Mouse (Mus musculus) limb, embryonic 11.5 days (tissue): ENCODE measurements at regions not wholly inside any gene's neighbourhood (a gene's known extent, or its start where the extent isn't known, plus 50 kb on each side); places are given as distances from the start of the nearest gene placed in this dataset.

Experiments used
- ATAC-seq: fragments of 200-750 bp; cut with Nextera tagmentation; 2 replicates; pipeline ENCODE4 v1.8.0; 2017; ENCODE audit warnings: low read depth; ENCODE audit not compliant: insufficient number of reproducible peaks, low FRiP score, low TSS enrichment
- DNase-seq: peaks from one replicate; pipeline ENCODE4 v3.0.0-alpha.2; 2015; ENCODE audit warnings: low spot score
- H3K27ac ChIP-seq: fragments of 300-500 bp; sonication (generic); replicated peaks from 2 replicates; pipeline ENCODE4 v1.5.1; 2014; ENCODE audit warnings: low read depth, mild to moderate bottlenecking, low read length
- H3K27me3 ChIP-seq: fragments of 300-500 bp; sonication (generic); 2 replicates; pipeline ENCODE4 v1.6.1; 2014; ENCODE audit warnings: mild to moderate bottlenecking, low read length, mixed read lengths; ENCODE audit not compliant: control insufficient read depth, insufficient read depth
- H3K36me3 ChIP-seq: fragments of 300-500 bp; sonication (generic); 2 replicates; pipeline ENCODE4 v1.6.1; 2014; ENCODE audit warnings: mild to moderate bottlenecking, low read length, moderate library complexity, mixed read lengths; ENCODE audit not compliant: control insufficient read depth, insufficient read depth
- H3K4me1 ChIP-seq: fragments of 300-500 bp; sonication (generic); 2 replicates; pipeline ENCODE4 v1.6.1; 2014; ENCODE audit warnings: low read length, mixed read lengths; ENCODE audit not compliant: control insufficient read depth, insufficient read depth
- H3K4me2 ChIP-seq: fragments of 300-500 bp; sonication (generic); 2 replicates; pipeline ENCODE4 v1.6.1; 2014; ENCODE audit warnings: low read depth, mild to moderate bottlenecking, moderate library complexity; ENCODE audit not compliant: severe bottlenecking
- H3K4me3 ChIP-seq: fragments of 300-500 bp; sonication (generic); 2 replicates; pipeline ENCODE4 v1.5.1; 2014; ENCODE audit warnings: low read depth, low read length
- H3K9ac ChIP-seq: fragments of 300-500 bp; sonication (generic); 2 replicates; pipeline ENCODE4 v1.6.1; 2014; ENCODE audit warnings: mild to moderate bottlenecking, low read length
- H3K9me3 ChIP-seq: fragments of 300-500 bp; sonication (generic); 2 replicates; pipeline ENCODE4 v1.6.1; 2016; ENCODE audit warnings: low read length; ENCODE audit not compliant: control insufficient read depth
- WGBS: fragments of 180-500 bp; shearing (Covaris S2); extraction: QIAGEN DNeasy Blood & Tissue Kit; methylation state at CpG from one replicate; pipeline ENCODE4 v1.1.7; 2014; 5-methylcytosine and 5-hydroxymethylcytosine counted together

DNA sequence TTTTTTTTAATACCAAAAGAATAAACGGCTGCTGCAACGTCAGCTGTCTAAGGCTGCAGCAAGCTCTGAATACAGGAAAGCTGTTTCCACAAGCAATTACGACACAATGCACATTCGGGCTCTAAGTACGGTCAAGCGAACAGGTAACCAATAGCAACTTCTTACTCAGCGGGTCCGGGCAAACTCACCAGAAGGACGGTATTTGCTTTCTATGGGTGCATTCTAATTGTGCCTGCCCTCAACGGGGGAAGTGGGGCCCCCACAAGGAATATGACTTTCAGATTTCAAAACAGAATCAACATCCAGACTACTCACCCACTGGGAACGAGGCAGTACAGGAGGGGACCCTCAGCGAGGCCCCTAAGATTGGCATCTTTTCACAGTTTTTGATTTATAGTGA, 280.1 kb upstream of the Sash1 start:
- Histone ChIP-seq H3K4me3 (no peak overlapping the region), H3K36me3 (no peaks in the 10 kb centered on the region), H3K4me2 (no peak overlapping the region), H3K9ac (no peak overlapping the region), H3K4me1 (no peaks in the 10 kb centered on the region), H3K27me3 (no peaks in the 10 kb centered on the region), H3K9me3 (no peaks in the 10 kb centered on the region), H3K27ac (no peak overlapping the region)
- ATAC-seq (no peak), DNase-seq (no peak)
- WGBS, result 90% methylated on average over 12 of the region's 12 CpGs

DNA sequence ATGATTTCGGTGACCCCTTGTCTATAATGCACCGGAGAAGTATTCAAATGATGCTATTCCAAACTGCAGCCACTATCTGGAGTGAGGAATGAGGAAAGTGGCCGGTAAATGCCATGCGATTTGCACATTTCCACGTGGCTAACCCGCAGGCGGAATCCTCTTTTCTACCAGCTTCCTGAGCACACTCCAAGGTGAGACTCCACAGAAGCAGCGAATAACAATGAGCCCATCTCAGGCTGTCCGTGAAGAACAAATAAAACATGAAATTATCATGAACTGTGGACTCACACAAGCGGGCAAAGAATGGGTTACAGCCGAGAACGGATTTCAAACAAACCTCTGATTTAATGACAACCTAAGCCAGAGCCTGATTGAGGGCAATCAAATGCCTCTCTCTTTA, 279.7 kb upstream of the Sash1 start:
- H3K36me3 ChIP-seq, result no peaks in the 10 kb centered on the region
- 88% methylated on average over 12 of the region's 12 CpGs for WGBS
- ATAC-seq, result no peak

DNA sequence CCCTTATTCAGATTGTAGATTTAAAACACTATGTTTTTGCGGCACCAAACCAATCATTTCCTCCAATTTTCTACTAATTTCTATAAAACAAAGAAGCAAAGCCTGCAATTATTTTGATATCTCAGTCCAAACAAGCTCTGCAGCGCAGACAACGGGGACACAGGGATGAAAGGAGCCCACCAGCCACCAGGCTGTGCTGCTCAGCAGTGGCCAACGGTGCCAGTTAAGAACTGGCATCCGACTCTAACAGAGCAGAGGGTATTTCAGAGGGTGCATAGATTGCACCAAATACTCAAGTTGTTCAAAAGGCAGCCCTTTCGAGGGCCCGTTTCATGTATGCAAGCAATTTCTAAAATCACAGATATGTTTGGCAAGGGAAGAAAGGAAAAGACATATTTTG, 278.5 kb upstream of the Sash1 start:
- H3K9ac ChIP-seq, result no peak overlapping the region
- no peak overlapping the region for H3K4me2 ChIP-seq
- no peaks in the 10 kb centered on the region for H3K9me3 ChIP-seq
- no peaks in the 10 kb centered on the region for H3K36me3 ChIP-seq
- H3K4me3 ChIP-seq, result no peak overlapping the region
- 86% methylated on average over 7 of the region's 7 CpGs for WGBS
- H3K27ac ChIP-seq, result no peak overlapping the region
- H3K27me3 ChIP-seq, result no peaks in the 10 kb centered on the region
- DNase-seq (no peak), ATAC-seq (no peak)
- H3K4me1 ChIP-seq, result no peaks in the 10 kb centered on the region

More for the DNA sequence above, 279.7 kb upstream of the Sash1 start:
- Histone ChIP-seq H3K27ac (no peak overlapping the region), H3K9ac (no peak overlapping the region), H3K9me3 (no peaks in the 10 kb centered on the region), H3K27me3 (no peaks in the 10 kb centered on the region), H3K4me2 (no peak overlapping the region), H3K4me1 (no peaks in the 10 kb centered on the region), H3K4me3 (no peak overlapping the region)
- DNase-seq, result no peak

DNA sequence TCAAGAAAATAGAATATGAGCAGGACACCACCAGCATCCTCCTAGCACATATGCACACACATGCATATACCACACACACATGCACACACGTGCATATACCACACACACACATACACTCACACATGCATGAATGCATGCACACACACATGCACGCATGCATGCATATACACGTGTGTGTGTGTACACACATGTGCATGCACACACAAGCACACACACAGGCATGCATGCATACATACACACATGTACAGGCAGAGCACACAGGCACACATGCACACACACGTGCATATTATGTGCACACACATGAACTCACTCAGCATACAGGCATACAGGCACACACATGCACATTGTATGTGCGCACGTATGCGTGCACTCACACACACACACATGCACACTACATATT, 275.7 kb upstream of the Sash1 start:
- no peak overlapping the region for H3K27ac ChIP-seq
- no peaks in the 10 kb centered on the region for H3K4me1 ChIP-seq
- ATAC-seq (no peak), DNase-seq (no peak)
- WGBS, result 89% methylated on average over 7 of the region's 7 CpGs
- H3K9me3 ChIP-seq, result no peaks in the 10 kb centered on the region
- H3K9ac ChIP-seq, result no peak overlapping the region
- H3K4me2 ChIP-seq, result no peak overlapping the region
- H3K27me3 ChIP-seq, result no peaks in the 10 kb centered on the region
- H3K36me3 ChIP-seq, result no peaks in the 10 kb centered on the region
- H3K4me3 ChIP-seq, result no peak overlapping the region

DNA sequence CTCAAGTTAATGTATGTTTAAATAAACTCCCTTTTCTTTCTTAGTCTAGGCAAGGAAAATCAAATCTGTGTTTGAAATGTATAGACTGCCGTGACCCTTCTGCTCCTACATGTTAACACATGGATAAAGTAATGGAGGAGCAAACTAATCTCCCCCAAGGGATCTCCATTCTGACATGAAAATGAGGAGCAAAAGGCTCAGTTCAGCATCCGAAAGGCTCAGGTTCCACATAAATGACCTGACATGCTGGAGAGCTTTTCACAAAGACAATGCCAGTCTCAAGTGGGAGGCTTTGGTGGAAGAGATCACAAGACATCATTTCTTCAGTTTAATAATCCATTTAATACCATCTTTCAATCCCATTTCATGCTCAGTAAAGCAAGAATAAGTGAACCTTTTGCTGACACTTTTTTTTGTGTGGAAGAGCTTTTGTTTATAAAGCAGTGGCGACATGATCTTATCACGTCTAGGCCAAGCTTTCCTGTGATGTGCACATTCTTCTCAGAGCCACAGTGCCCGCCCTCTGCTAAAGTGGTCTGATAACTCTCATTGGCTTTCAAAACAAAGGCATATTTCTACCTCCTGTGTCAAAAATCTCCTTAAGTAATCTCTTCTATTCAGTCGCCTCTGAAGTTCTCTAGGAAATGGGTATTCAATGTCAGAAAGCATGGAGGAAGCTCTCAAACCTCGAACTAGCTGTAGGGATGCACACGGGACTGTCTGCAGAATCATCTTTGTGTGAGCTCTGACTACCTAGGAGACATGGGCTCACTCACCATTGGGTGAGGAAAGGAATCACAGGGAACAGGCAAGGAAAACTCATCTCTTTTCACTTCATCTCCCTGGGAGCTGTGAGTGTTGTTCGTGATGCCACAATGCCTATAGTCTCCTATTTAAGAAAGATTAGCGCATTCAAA, 271.7 kb upstream of the Sash1 start:
- WGBS, result 89% methylated on average over 10 of the region's 10 CpGs
- ATAC-seq, result no peak
- H3K27ac ChIP-seq, result no peak overlapping the region
- no peak overlapping the region for H3K9ac ChIP-seq
- H3K4me1 ChIP-seq, result no peaks in the 10 kb centered on the region
- H3K27me3 ChIP-seq, result no peaks in the 10 kb centered on the region
- no peak overlapping the region for H3K4me3 ChIP-seq
- no peak for DNase-seq
- H3K36me3 ChIP-seq, result no peaks in the 10 kb centered on the region
- H3K4me2 ChIP-seq, result no peak overlapping the region
- no peaks in the 10 kb centered on the region for H3K9me3 ChIP-seq

DNA sequence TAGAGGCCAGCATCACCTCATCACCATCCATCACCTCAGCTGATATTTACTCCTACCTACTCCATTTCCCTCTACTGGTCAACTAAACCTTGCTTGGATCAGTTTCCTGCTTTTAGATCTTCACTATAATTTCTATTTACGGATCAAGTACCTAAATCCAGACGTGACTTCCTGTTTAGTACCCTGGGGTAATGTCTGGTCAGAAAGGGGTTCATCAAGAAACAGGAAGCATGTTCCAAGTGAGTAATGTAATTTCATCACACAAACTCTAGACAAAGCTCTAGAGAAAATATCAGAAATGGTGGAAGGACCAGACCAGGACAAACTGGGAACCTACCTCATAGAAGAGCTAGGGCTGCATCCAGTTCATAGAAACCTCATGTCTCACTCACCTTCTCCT, 250.2 kb upstream of the Sash1 start:
- 77% methylated on average over 2 of the region's 2 CpGs for WGBS
- Histone ChIP-seq H3K9ac (no peak overlapping the region), H3K27ac (no peak overlapping the region), H3K9me3 (no peaks in the 10 kb centered on the region), H3K27me3 (no peaks in the 10 kb centered on the region), H3K36me3 (no peaks in the 10 kb centered on the region), H3K4me1 (no peaks in the 10 kb centered on the region), H3K4me3 (no peak overlapping the region), H3K4me2 (no peak overlapping the region)
- DNase-seq (no peak), ATAC-seq (no peak)

DNA sequence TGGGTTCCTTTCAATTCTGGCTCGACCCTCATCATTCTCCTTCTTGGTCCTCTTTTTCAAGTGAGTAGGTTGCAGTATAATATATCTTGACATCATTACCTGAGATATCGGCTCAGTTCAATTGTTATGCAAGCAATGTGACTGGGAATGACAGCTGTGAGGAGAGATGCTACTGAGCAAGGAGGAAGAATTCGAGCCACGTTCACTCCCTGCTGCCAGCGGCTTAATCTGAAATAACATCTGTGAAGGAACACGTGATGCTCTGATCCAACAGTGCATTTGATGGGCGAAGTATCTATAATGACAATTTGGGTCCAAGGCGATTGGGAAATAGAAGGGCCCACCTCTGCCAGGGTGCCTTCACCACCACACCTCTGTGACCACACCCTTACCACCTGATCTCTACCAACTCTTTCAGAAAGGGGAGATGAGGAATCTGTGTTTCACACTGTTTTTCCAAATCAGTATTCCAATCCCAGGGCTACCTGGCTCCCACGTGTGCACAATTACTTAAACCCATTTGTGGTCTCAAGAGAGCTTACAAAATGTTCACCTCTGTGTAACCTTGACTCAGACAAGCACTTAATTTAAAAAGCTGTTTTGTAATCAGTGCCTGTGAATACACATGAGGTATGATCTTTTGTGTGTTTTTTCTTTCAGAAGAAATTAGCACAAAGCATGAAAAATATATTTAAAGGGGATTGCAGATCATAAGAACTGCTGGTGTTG, 248.6 kb upstream of the Sash1 start:
- Histone ChIP-seq H3K9me3 (no peaks in the 10 kb centered on the region), H3K4me1 (no peaks in the 10 kb centered on the region), H3K4me3 (no peak overlapping the region), H3K36me3 (no peaks in the 10 kb centered on the region), H3K27me3 (no peaks in the 10 kb centered on the region), H3K4me2 (no peak overlapping the region), H3K9ac (no peak overlapping the region), H3K27ac (no peak overlapping the region)
- 82% methylated on average over 9 of the region's 9 CpGs for WGBS
- ATAC-seq (no peak), DNase-seq (no peak)

DNA sequence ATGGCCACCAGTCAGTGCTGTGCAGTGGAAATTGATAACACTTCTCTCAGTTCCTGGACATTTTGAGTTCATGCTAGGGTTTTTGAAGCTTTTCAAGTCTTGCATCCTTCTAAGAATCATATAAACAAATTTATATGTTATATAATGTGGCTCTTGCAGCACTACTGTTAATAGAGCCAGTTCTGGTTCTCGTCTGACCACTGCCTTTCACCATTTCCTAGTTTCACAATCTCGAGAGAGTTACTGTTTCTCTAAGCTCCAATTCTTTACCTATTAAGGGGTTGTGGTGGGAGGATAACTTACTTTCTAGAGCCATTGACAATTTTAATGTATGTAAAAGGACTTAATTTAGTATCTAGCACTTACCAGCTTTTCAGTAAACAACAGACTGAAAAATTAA, 244.2 kb upstream of the Sash1 start:
- H3K27me3 ChIP-seq, result no peaks in the 10 kb centered on the region
- no peaks in the 10 kb centered on the region for H3K4me1 ChIP-seq
- no peak overlapping the region for H3K4me2 ChIP-seq
- no peak overlapping the region for H3K9ac ChIP-seq
- ATAC-seq, result no peak
- DNase-seq, result no peak
- H3K9me3 ChIP-seq, result no peaks in the 10 kb centered on the region
- no peaks in the 10 kb centered on the region for H3K36me3 ChIP-seq
- WGBS, result 80% methylated on average over 2 of the region's 2 CpGs
- H3K27ac ChIP-seq, result no peak overlapping the region
- no peak overlapping the region for H3K4me3 ChIP-seq
